Mouse (Mus musculus) embryonic fibroblast, embryonic 13.5 days (primary cell): Measurements from ENCODE around the gene Nfkb2. TPM values are rescaled to one million over a fixed set of nuclear protein-coding genes. Genes with fewer than 3 reads are reported as not detected.

Experiments
- H3K27ac ChIP-seq: 2 replicates; pipeline ENCODE4 v1.5.1; 2012; ENCODE audit warnings: low read length, control low read depth, inconsistent platforms; ENCODE audit not compliant: insufficient read depth
- H3K4me1 ChIP-seq: 2 replicates; pipeline ENCODE4 v1.6.1; 2011; ENCODE audit warnings: low read length; ENCODE audit not compliant: control insufficient read depth, insufficient read depth
- H3K4me3 ChIP-seq: 2 replicates; pipeline ENCODE4 v1.5.1; 2011; ENCODE audit warnings: mild to moderate bottlenecking, control low read depth, low read length; ENCODE audit not compliant: insufficient read depth
- CTCF ChIP-seq: IDR thresholded peaks from 2 replicates; pipeline ENCODE4 v1.5.1; 2011; ENCODE audit warnings: mild to moderate bottlenecking, control low read depth, low read length, moderate library complexity, borderline replicate concordance; ENCODE audit not compliant: insufficient read depth
- POLR2A ChIP-seq: IDR thresholded peaks from 2 replicates; pipeline ENCODE4 v1.6.1; 2011; ENCODE audit warnings: low read depth, mild to moderate bottlenecking, control low read depth, low read length, moderate library complexity
- polyA plus RNA-seq: library from polyadenylated mRNA; stranded (reverse); fragments of >200 nt; gene quantifications from 2 replicates; pipeline ENCODE4 v1.2.4, GENCODE M21; 2011; ENCODE audit warnings: low read depth; ENCODE audit not compliant: missing spikeins, insufficient read length

The Nfkb2 gene
- polyA plus RNA-seq, 1 experiment, result 42.3 TPM

DNA sequence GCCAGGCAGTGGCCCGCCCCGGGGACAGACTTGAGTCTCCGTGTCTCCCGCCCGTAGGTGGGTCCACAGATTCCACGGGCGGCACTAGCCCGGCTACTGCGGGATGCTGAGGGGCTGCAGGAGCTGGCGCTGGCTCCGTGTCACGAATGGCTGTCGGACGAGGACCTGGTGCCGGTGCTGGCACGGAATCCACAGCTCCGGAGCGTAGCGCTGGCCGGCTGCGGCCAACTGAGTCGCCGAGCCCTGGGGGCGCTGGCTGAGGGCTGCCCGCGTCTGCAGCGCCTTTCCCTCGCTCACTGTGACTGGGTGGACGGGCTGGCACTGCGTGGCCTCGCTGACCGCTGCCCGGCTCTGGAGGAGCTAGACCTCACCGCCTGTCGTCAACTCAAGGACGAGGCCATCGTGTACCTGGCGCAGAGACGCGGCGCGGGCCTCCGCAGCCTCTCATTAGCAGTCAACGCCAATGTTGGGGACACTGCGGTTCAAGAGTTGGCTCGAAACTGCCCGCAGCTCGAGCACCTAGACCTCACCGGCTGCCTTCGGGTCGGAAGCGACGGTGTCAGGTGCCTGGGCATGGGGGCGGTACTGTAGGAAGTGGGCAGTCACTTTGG is 25.0 kb downstream of the Nfkb2 start:
- Histone ChIP-seq H3K4me1 (no peaks in the 10 kb centered on the region), H3K27ac (no peak overlapping the region), H3K4me3 (peak overlapping the region; percentile 64)
- TF ChIP-seq POLR2A (no peak), CTCF (no peak)

DNA sequence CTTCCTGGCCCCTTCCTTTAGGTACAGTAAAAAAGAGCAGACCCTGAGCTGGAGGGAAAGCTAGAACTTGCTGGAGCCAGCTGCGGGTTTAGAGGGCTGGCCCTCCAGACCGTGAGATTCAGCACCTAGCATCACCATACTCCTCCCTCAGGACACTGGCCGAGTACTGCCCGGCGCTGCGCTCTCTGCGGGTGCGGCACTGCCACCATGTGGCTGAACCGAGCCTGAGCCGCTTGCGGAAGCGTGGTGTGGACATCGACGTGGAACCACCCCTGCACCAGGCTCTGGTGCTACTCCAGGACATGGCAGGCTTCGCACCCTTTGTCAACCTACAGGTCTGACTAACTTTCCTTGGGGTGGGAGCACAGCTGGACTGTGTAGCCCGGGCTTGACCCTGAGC is 25.8 kb downstream of the Nfkb2 start:
- TF ChIP-seq CTCF, result peak; percentile 99
- no peak for TF ChIP-seq POLR2A

GRCm38 (mm10) chr19:46330696-46331095 is 26.6 kb downstream of the Nfkb2 start:
- Histone ChIP-seq H3K4me3 (no peak overlapping the region), H3K27ac (no peak overlapping the region), H3K4me1 (no peaks in the 10 kb centered on the region)
- no peak for TF ChIP-seq CTCF
- TF ChIP-seq POLR2A, result no peak

More for the DNA sequence above, 25.8 kb downstream of the Nfkb2 start:
- Histone ChIP-seq H3K27ac (no peak overlapping the region), H3K4me1 (no peaks in the 10 kb centered on the region), H3K4me3 (no peak overlapping the region)

DNA sequence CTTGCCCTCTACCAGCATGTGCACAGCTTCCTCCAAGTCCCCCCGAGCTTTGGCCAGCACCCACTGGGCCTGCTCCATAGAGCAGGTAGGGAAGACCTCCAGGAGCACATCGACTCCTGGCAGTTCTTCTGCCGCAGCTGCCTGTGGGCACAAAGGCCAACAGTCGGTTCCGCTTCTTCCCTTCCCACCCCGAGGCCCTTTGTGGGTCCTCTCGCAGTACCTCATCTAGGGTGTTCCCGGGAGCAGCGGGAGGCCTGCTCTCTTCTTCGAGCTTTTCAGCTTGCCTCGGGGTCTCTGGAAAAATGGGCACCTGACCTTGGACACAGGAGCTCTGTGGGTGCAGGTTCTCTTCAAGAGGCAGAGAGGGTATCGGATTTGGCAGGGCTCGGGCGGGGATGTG is 27.2 kb downstream of the Nfkb2 start:
- no peak for TF ChIP-seq POLR2A
- TF ChIP-seq CTCF, result no peak

DNA sequence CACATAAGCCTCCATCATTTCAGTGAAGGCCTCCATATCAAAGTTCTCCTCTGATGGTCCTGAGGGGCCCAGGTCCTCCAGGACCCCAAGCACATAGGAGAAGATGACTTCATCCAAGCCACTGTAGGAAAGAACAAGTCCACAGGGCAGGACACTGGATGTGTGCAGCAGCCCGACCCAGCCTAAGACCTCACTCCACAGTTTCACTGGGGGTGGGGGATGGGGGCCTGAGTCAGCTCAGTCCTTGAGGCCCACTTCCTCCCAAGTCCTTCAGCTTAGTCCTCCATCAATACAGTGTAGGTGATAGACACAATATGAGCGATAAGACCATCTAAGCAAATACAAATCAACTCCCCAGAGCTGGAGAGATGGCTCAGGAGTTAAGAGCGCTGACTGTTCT is 27.8 kb downstream of the Nfkb2 start:
- TF ChIP-seq POLR2A (no peak), CTCF (no peak)
- Histone ChIP-seq H3K4me1 (no peaks in the 10 kb centered on the region), H3K4me3 (no peak overlapping the region), H3K27ac (no peak overlapping the region)

More for the DNA sequence above, 27.2 kb downstream of the Nfkb2 start:
- Histone ChIP-seq H3K4me1 (no peaks in the 10 kb centered on the region), H3K4me3 (no peak overlapping the region), H3K27ac (no peak overlapping the region)

DNA sequence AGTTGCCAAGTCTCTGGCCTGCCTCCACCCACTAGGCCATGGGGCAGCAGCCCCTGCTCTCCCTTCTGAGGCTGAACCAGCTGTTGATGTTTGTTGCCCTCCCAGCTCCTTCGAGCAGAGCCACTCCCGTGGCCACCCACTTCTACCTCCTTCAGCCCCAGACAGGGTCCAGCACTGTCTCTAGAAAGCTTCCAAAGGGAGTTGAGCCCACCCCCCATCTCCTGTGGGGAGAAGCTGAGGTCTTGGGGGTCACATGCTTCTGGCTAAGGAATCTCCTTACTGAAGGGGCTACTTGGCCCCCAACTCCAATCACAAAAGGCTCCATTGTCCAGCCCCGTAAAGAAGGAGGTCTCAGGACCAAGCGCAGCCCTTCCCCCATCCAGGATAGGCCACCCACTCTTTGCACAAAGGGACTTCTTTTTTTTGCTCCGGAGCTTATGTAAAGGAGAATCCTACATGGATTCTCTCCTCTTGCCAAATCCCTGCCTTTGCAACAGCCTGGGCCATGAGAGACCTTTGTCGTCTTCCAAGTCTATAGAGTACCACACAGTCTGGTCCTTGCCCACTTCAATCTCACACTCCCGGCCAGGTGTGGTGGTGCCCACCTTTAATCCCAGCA is 28.7 kb downstream of the Nfkb2 start:
- TF ChIP-seq CTCF (no peak), POLR2A (no peak)
- Histone ChIP-seq H3K27ac (no peak overlapping the region), H3K4me1 (no peaks in the 10 kb centered on the region), H3K4me3 (no peak overlapping the region)

DNA sequence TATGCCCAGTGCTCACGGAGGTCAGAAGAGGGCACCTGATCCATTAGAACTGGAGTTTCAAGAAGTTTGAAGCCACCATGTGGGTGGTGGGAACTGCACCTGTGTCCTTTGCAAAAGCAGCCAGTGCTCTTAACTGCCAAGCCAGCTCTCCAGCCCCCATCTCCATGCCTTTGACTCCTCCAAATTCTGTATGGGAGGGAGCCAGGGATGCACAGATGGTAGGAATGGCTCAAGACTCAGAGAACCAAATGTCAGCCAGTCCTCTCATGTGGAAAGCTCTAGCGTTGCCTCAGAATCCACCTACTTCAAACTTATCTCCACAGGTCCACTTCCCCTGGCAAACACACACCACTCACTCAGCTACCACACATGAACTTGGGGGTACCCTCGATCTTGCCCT is 29.8 kb downstream of the Nfkb2 start:
- H3K27ac ChIP-seq, result no peak overlapping the region
- no peak overlapping the region for H3K4me3 ChIP-seq
- no peak for TF ChIP-seq CTCF
- TF ChIP-seq POLR2A, result no peak
- H3K4me1 ChIP-seq, result no peaks in the 10 kb centered on the region

- Histone ChIP-seq H3K27ac (no peak overlapping the region), H3K4me3 (peak overlapping the region; percentile 59), H3K4me1 (no peaks in the 10 kb centered on the region)
- no peak for TF ChIP-seq CTCF
- no peak for TF ChIP-seq POLR2A
Observed at GRCm38 (mm10) chr19:46337719-46338330, 33.7 kb downstream of the Nfkb2 start.

DNA sequence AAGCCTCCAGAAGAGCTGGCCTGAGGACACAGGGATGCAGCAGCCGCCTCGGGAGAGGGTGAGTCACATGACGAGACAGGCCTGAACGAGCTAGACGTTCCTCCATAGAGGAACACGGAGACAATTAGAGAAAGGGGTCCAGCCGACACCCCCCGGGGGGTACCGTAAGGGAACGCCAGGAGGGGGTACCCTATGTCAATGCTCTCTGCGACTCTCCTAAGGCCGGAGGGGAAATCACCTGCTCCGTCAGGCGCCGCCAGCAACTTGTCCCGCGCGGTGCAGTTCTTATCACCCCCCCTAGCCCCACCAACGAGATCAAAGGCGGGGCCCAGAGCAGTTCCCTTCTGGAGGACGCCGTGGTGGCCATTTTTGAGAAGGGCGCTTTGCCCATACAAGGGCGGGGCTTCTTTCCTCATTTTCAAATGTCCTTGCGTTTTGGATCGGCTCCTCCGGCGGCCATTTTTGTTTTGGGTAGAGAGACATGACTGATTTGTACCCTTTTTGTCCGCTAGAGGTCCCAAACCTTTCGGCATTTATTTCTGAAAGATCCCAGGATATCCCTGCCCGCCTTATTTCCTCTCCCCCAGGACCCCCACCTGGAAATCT is 34.3 kb downstream of the Nfkb2 start, which contains the start of gene Cuedc2:
Gene Cuedc2, minus strand, starts transcription at position 372 of the 606 bp plus-strand sequence.
- H3K4me3 ChIP-seq, result peak within 1 kb of the TSS; percentile 59
- no peaks in the 10 kb centered on the region for H3K4me1 ChIP-seq
- peak within 1 kb of the TSS; percentile 55 for H3K27ac ChIP-seq
- peak; percentile 57 for TF ChIP-seq POLR2A
- TF ChIP-seq CTCF, result no peak

- no peaks in the 10 kb centered on the region for H3K4me1 ChIP-seq
- peak overlapping the region; percentile 55 for H3K27ac ChIP-seq
- 0 out of 2 replicates have a peak overlapping the region, but pooled peaks have one; percentile 11 for H3K4me3 ChIP-seq
- TF ChIP-seq POLR2A (no peak; the same call in 1 of the 2 replicates), CTCF (no peak)
Observed at GRCm38 (mm10) chr19:46338942-46339286, 34.8 kb downstream of the Nfkb2 start.
